Mouse (Mus musculus) telencephalon, adult 2 months (tissue): ENCODE results near the gene Kdm4a.

Source experiments
- DNase-seq: peaks from one replicate; pipeline ENCODE4 v3.0.0-alpha.2; 2011; ENCODE audit warnings: low read depth, low spot score

Kdm4a gene

DNA sequence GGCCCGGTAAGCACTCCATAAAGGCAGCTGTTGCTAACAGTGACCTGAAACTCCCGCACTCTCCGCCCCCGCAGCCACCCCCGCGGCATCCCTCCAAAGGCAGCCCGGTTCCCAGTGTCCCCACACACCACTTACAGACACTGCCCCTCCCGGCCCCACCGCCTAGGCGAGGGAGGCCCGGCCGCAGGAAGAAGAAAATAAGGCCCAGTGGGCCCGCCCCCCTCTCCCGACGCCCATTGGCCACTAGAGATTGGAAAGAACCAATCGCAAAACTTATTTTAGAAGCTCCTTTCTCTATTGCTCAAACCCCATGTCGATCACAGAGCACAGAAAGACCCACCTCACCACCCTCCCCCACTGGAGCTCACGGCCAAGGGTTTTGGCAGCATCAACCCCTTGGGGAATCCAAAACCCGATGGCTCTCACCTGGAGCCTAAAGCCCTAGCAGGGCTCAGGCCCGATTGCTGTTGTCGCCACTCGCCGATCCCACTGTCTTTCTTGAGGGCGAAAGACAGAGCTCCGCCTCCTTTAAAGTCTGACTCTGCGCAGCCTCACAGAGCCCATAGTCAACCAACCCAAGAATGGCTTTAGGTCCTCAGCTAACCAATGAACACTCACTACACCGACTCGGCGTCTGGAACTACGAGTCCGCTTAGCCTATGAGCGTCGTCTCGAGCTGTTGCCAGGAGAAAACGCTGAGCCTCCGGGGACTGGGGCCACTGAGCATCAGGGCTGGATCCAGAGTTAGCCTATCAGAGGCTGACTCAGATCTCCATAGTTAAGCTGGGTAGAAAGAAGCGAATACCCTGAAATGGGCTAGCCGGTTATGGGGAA lies at the start of gene Kdm4a:
Gene Kdm4a, minus strand, starts transcription at position 577 of the 834 bp plus-strand sequence.
- DNase-seq, result peak; percentile 99

DNA sequence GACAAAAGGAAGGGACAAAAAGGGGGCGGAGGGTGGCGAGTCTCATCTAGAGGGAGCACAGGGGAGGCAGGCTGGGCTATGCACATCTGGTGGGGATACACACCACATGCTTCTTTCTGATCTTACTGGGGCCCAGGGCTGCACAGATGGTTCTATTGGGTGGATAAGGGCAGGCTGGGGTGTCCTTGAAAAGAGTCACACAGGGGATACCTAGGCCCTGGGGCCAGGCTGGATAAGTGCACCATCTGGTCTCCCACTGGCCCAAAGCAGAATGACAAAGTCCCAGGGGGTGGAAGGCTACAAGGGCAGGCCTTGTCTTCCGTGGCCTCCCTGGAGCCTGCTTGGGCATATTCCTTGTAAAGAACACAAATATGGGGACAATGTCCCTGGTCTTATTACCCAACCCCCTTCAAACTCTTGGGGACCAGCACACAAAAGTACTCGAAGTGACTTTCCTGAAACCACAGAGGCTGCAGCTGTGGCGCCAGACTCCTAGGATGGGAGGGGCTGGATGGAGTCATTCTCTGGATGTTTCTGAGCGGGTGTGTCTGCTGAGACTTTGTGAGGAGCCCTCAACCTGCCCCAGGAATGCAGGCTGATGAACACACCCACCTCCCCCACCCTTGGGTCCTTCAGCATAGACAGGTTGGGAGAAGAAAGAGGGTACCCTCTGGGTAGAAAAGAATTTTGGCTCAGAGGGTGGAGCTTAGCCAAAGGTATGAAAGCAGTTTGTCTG lies 49.4 kb upstream of the Kdm4a start:
- DNase-seq, result no peak

GRCm38 (mm10) chr4:118227398-118227797 lies 47.6 kb upstream of the Kdm4a start:
- DNase-seq, result no peak

GRCm38 (mm10) chr4:118221261-118221660 lies 41.4 kb upstream of the Kdm4a start:
- no peak for DNase-seq

DNA sequence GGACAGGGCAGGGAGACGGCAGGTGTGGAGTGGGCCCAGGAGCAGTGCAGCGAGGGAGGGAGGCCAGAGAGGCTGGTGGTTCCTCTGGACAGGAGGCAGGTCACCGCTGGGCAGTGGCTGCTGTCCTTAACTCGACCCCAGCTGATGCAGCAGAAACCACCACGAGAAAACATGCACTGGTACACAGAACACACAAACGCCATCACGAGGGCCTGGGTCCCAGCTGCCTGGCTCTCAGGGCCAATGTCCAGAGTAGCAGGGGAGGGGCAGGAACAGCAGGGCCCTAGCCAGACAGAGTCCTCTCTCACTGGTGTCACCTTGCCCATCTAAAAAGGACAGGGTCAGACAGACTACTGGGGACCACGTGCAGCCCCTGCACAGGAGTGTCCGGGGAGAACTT lies 40.9 kb upstream of the Kdm4a start:
- DNase-seq, result no peak

- no peak for DNase-seq
Observed at GRCm38 (mm10) chr4:118219487-118219886, 39.6 kb upstream of the Kdm4a start.

DNA sequence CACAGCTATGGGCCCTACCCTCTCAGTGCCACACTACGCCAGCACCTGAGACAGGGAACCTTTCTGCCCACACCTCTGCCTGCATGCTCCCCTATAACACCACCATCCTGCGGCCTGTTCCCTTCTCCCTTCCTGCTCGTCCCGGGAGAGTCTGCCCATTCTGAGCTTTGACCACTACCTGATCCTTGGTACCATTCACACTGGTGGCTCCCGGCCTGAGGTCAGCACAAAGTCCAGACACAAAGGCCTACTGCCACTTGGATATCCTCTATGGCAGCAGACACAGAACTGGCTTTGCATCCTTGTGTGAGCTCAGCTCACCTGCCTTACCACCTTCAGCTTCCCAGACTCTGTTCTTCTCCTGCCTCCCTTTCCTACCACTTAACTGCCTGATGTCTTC lies 38.7 kb upstream of the Kdm4a start:
- DNase-seq, result no peak

GRCm38 (mm10) chr4:118216726-118217595 lies 37.1 kb upstream of the Kdm4a start:
- no peak for DNase-seq

- no peak for DNase-seq
Observed at GRCm38 (mm10) chr4:118214891-118215290, 35.0 kb upstream of the Kdm4a start.

- no peak for DNase-seq
Observed at GRCm38 (mm10) chr4:118206918-118207640, 27.2 kb upstream of the Kdm4a start.

DNA sequence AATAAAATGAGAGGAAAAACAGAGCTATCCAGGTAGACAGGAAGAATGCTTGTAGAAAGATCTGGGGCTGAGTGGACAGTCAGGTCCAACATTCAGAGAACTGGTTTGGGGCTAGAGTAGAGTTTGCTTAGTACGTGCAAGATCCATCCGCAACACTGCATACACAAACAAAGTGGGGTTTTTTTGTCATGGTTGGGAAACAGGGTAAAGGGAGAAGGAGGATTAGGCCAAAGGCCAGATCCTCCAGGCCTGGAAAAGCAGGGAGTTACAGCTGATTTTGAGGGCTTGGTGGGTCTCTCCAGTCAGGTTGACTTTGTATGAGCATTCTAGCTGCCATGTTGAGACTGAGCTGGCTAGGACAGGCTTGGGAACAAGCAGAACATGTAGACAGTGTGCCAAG lies 26.1 kb upstream of the Kdm4a start:
- no peak for DNase-seq

DNA sequence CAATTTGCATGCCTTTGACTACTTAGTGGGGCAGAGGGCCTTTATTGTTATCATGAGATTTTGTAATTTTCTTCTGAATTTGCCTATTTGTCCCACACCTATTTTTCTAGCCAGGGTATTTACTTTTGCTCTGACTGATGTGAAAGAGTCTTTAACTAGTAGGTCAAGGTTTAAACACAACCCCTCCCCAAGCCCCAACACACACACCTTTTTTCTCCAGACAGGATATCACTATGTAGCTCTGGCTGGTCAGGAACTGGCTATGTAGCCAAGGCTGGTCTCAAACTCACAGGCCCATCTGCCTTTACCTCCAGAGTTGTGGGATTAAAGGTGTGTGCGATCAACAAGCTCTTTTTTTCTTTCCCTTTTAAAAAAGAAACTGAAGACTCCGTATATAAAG lies 19.2 kb upstream of the Kdm4a start:
- no peak for DNase-seq

GRCm38 (mm10) chr4:118198606-118199005 lies 18.8 kb upstream of the Kdm4a start:
- no peak for DNase-seq

DNA sequence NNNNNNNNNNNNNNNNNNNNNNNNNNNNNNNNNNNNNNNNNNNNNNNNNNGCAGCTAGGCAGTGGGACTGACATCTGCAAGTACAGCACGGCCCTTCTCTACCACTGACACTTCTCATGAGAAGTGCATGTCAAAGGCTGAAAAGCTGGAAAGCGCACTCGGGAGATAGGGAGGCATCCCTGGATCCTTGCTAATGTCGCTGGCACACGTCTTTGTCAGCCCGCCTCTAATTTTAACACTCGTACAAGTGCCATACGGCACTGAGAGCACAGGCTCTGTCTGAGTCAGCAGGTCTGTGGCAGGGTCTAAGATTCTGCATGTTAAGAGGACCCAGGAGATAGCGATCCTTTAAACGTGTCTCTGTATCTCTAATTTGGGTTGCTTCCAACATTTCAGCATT lies 16.3 kb upstream of the Kdm4a start:
- DNase-seq, result no peak

DNA sequence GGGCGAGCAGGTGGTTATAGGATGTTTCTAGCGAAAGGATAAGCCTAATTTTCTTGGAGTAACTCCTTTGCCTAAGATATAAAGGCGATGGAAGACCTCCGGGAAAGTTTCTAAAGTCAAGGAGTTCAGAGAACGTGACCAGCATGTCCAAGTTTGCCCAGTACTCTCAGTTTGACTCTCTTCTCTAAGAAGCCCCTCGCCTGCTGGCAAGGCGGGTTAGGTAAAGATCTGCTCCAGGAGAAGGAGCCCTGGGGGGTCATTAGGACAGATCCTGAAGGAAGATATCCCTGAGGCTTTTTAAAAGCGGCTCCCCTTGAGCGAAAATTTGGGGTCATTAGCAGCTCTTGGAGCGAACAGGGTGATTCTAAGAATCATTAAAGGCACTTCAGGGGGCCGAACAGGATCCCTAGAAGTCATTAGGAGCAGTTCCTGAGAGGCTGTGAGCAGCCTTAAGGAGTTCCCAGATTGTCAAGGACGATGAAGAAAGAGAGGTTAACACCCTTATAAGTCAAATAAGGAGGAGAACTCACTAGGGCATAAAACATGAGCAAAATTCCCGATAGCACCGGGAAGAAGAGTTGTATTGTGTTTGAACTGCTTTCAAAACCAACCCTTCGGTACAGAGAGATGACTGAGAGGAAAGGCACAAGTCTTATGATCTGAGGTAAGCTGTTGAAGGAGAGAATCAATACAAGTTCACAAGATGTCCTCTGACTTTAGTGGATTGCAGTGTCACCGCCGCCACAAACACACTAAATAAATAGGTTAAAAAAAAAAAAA lies 648 bp upstream of the Kdm4a start:
- no peak for DNase-seq

- no peak for DNase-seq
Observed at GRCm38 (mm10) chr4:118178952-118179466, 834 bp downstream of the Kdm4a start.

GRCm38 (mm10) chr4:118172461-118172860 lies 7.4 kb downstream of the Kdm4a start:
- DNase-seq, result no peak

- DNase-seq, result no peak
Observed at GRCm38 (mm10) chr4:118171006-118171405, 8.8 kb downstream of the Kdm4a start.

DNA sequence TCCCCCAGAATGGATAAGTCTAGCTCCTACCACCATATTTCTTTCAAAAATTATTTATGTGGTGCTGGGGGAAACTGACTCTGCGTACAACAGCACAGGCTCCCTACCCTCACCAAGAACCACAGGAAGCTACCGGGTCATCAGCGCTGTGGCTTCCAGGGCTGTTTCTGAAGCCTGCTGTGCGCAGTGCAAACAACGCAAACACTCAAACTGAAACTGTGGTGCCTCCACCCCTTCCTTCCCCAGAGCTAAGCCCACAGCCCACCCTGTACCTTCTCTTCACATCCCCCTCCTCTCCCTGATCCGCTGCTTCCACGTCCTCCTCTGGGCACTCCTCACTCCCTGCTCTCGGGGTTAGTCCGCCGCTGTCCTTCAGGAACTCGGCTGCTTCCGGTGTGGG lies 17.7 kb downstream of the Kdm4a start:
- DNase-seq, result no peak

GRCm38 (mm10) chr4:118157666-118158065 lies 22.2 kb downstream of the Kdm4a start:
- no peak for DNase-seq
